Mouse (Mus musculus): ENCODE data around the gene Traip. TPM values are rescaled to one million over a fixed set of nuclear protein-coding genes. Genes with fewer than 3 reads are reported as not detected.
A peak's percentile ranks its signal among the peaks of the same experiment; 100 is the strongest.

The Traip gene
- polyA plus RNA-seq, 1 experiment from 2014 or later, result 24.5 TPM

GRCm38 (mm10) chr9:107926920-107927420, 23.0 kb upstream of the Traip start:
- Histone ChIP-seq H3K4me2 (replicated peaks; ENCODE audit: low read depth, low read length) (no peak overlapping the region), H3K9me3 (ENCODE audit: control insufficient read depth, low read length) (no peaks in the 10 kb centered on the region), H3K4me3 (ENCODE audit: low read length) (no peak overlapping the region), H3K9ac (ENCODE audit: low read depth, low read length) (no peak overlapping the region), H3K27me3 (ENCODE audit: control insufficient read depth, insufficient read depth, low read length) (no peaks in the 10 kb centered on the region), H3K27ac (ENCODE audit: low read depth, low read length) (no peak overlapping the region), H3K4me1 (ENCODE audit: control insufficient read depth, insufficient read depth, low read length) (no peaks in the 10 kb centered on the region), H3K36me3 (ENCODE audit: control insufficient read depth, insufficient read depth, low read length) (no peaks in the 10 kb centered on the region)
- 42% methylated on average over 9 of the region's 9 CpGs for WGBS
- no peak for ATAC-seq (ENCODE audit: low FRiP score, low TSS enrichment)

DNA sequence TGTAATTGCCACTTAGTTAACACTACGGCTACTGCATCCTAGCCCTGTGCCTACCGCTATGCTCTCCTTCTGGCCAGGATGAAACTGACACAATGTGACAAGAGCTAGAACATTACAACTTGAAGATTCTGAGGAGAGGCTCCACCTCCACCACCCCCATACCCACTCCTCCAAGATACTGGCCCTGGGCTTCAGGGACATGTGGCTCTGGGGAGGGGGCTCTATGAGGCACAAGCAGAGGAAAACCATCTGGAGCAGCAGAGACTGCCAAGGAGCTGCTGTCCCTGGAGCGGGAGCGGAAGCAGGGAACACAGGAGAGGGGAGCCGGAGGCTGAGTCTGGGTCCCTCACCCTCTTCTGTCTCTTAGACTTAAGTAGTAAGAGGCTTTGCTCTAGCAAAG, 22.2 kb upstream of the Traip start:
- 76% methylated on average over 5 of the region's 5 CpGs for WGBS
- no peak for ATAC-seq (ENCODE audit: low FRiP score, low TSS enrichment)
- Histone ChIP-seq H3K4me3 (ENCODE audit: low read length) (no peak overlapping the region), H3K4me1 (ENCODE audit: control insufficient read depth, insufficient read depth, low read length) (no peaks in the 10 kb centered on the region), H3K9ac (ENCODE audit: low read depth, low read length) (no peak overlapping the region), H3K36me3 (ENCODE audit: control insufficient read depth, insufficient read depth, low read length) (no peaks in the 10 kb centered on the region), H3K4me2 (replicated peaks; ENCODE audit: low read depth, low read length) (no peak overlapping the region), H3K9me3 (ENCODE audit: control insufficient read depth, low read length) (no peaks in the 10 kb centered on the region), H3K27ac (ENCODE audit: low read depth, low read length) (0 out of 2 replicates have a peak overlapping the region, but pooled peaks have one; percentile 2), H3K27me3 (ENCODE audit: control insufficient read depth, insufficient read depth, low read length) (no peaks in the 10 kb centered on the region)

DNA sequence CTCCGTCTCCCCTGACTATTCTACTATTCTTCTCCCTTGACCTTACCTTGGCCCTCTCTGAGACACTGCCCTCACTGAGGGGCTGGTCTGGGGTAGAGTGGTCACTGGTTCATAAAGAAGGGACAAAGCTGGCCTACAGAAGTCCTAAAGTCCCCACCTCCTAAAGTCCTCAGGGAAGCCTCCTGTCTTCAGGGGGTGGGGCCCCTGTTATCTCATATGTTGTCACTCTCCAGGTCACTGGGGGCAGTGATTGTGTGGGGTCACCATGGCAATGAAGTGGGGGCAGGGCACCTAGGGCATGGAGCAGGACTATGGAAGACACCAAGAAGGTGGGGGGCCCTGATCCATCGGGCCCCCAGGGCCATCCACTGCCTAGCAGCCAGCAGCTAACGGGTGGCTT, 21.8 kb upstream of the Traip start, which contains the start of gene Actl11:
Gene Actl11, plus strand, starts transcription at position 301 of the 400 bp plus-strand sequence.
- Histone ChIP-seq H3K27me3 (ENCODE audit: control insufficient read depth, insufficient read depth, low read length) (no peaks in the 10 kb centered on the region), H3K4me2 (replicated peaks; ENCODE audit: low read depth, low read length) (no peak within 1 kb of the TSS), H3K4me3 (ENCODE audit: low read length) (no peak within 1 kb of the TSS), H3K9ac (ENCODE audit: low read depth, low read length) (no peak within 1 kb of the TSS), H3K4me1 (ENCODE audit: control insufficient read depth, insufficient read depth, low read length) (no peaks in the 10 kb centered on the region), H3K36me3 (ENCODE audit: control insufficient read depth, insufficient read depth, low read length) (no peaks in the 10 kb centered on the region), H3K9me3 (ENCODE audit: control insufficient read depth, low read length) (no peaks in the 10 kb centered on the region), H3K27ac (ENCODE audit: low read depth, low read length) (0 out of 2 replicates have a peak within 1 kb of the TSS, but pooled peaks have one; percentile 2)
- no peak for ATAC-seq (ENCODE audit: low FRiP score, low TSS enrichment)
- 80% methylated on average over 3 of the region's 3 CpGs for WGBS

- H3K9ac ChIP-seq (ENCODE audit: low read depth, low read length), result no peak overlapping the region
- WGBS, result 64% methylated on average over 4 of the region's 4 CpGs
- no peak overlapping the region for H3K4me3 ChIP-seq (ENCODE audit: low read length)
- no peaks in the 10 kb centered on the region for H3K36me3 ChIP-seq (ENCODE audit: control insufficient read depth, insufficient read depth, low read length)
- H3K27ac ChIP-seq (ENCODE audit: low read depth, low read length), result no peak overlapping the region
- H3K4me1 ChIP-seq (ENCODE audit: control insufficient read depth, insufficient read depth, low read length), result peaks cover 10% of the 10 kb centered on the region; the same call in 1 of the 2 replicates
- no peak for ATAC-seq (ENCODE audit: low FRiP score, low TSS enrichment)
- no peaks in the 10 kb centered on the region for H3K9me3 ChIP-seq (ENCODE audit: control insufficient read depth, low read length)
- H3K4me2 ChIP-seq (replicated peaks; ENCODE audit: low read depth, low read length), result no peak overlapping the region
- H3K27me3 ChIP-seq (ENCODE audit: control insufficient read depth, insufficient read depth, low read length), result peaks cover 16% of the 10 kb centered on the region
Measured at GRCm38 (mm10) chr9:107932221-107932620, 17.7 kb upstream of the Traip start.

DNA sequence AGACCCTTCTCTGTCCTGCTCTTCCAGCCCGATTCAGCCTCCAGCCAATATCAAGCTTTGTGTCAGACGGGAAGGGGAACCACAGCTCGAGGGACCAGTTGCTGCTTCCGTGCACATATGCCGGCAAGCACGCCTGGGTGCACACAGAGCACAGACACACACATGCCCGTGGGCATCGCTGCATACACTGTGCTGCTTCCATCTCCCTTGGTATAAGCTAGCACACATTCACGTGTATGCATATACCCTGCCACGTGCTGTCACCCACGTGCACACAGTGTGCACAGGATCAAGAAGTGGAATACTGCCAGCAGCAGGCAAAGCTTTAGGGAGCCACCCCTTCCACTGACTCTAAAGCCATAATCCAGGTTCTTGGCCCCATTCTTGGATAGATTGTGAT, 15.8 kb upstream of the Traip start:
- no peaks in the 10 kb centered on the region for H3K36me3 ChIP-seq (ENCODE audit: control insufficient read depth, insufficient read depth, low read length)
- no peak overlapping the region for H3K9ac ChIP-seq (ENCODE audit: low read depth, low read length)
- H3K9me3 ChIP-seq (ENCODE audit: control insufficient read depth, low read length), result no peaks in the 10 kb centered on the region
- H3K4me3 ChIP-seq (ENCODE audit: low read length), result no peak overlapping the region
- H3K4me1 ChIP-seq (ENCODE audit: control insufficient read depth, insufficient read depth, low read length), result peaks cover 10% of the 10 kb centered on the region; the same call in 1 of the 2 replicates
- H3K4me2 ChIP-seq (replicated peaks; ENCODE audit: low read depth, low read length), result no peak overlapping the region
- no peak for ATAC-seq (ENCODE audit: low FRiP score, low TSS enrichment)
- 81% methylated on average over 11 of the region's 11 CpGs for WGBS
- H3K27ac ChIP-seq (ENCODE audit: low read depth, low read length), result no peak overlapping the region
- peaks cover 19% of the 10 kb centered on the region for H3K27me3 ChIP-seq (ENCODE audit: control insufficient read depth, insufficient read depth, low read length)

DNA sequence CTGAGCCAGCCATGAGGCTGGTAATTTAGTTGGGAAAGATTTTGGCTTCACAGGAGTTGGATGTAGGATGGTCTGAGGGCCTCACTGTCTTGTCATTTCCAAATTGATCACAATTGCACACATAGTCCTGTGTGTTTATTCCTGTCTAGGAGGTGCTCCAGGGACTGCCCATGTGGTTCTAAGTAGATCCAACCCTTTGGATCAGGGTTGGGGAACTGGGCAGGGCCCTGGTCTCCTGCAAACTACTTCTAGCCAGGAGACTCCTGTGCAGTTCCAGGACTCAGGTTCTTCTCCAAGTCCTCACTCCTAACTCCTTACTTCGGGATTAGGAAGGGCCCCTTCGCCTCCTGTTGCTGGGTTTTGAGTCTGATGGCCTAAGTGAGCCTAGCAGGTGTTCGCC, 14.6 kb upstream of the Traip start, which contains the start of gene Camkv:
Gene Camkv, plus strand, starts transcription at position 301 of the 400 bp plus-strand sequence.
- Histone ChIP-seq H3K9me3 (ENCODE audit: control insufficient read depth, low read length) (no peaks in the 10 kb centered on the region), H3K4me2 (replicated peaks; ENCODE audit: low read depth, low read length) (peak within 1 kb of the TSS; percentile 93), H3K36me3 (ENCODE audit: control insufficient read depth, insufficient read depth, low read length) (no peaks in the 10 kb centered on the region), H3K9ac (ENCODE audit: low read depth, low read length) (peak within 1 kb of the TSS; percentile 50), H3K27ac (ENCODE audit: low read depth, low read length) (no peak within 1 kb of the TSS), H3K27me3 (ENCODE audit: control insufficient read depth, insufficient read depth, low read length) (peaks cover 19% of the 10 kb centered on the region), H3K4me1 (ENCODE audit: control insufficient read depth, insufficient read depth, low read length) (peaks cover 10% of the 10 kb centered on the region; the same call in 1 of the 2 replicates), H3K4me3 (ENCODE audit: low read length) (peak within 1 kb of the TSS; percentile 49)
- ATAC-seq (ENCODE audit: low FRiP score, low TSS enrichment), result no peak
- WGBS, result 9% methylated on average over 3 of the region's 3 CpGs

GRCm38 (mm10) chr9:107935790-107936214, 14.1 kb upstream of the Traip start:
- Histone ChIP-seq H3K4me2 (replicated peaks; ENCODE audit: low read depth, low read length) (peak overlapping the region; percentile 93), H3K36me3 (ENCODE audit: control insufficient read depth, insufficient read depth, low read length) (no peaks in the 10 kb centered on the region), H3K4me3 (ENCODE audit: low read length) (peak overlapping the region; percentile 49), H3K27ac (ENCODE audit: low read depth, low read length) (no peak overlapping the region), H3K27me3 (ENCODE audit: control insufficient read depth, insufficient read depth, low read length) (peaks cover 19% of the 10 kb centered on the region), H3K9me3 (ENCODE audit: control insufficient read depth, low read length) (no peaks in the 10 kb centered on the region), H3K9ac (ENCODE audit: low read depth, low read length) (peak overlapping the region; percentile 50), H3K4me1 (ENCODE audit: control insufficient read depth, insufficient read depth, low read length) (peaks cover 10% of the 10 kb centered on the region; the same call in 1 of the 2 replicates)
- peak; percentile 44 for ATAC-seq (ENCODE audit: low FRiP score, low TSS enrichment)
- WGBS, result under 1% methylated on average over 38 of the region's 41 CpGs

- H3K27ac ChIP-seq (ENCODE audit: low read depth, low read length), result no peak overlapping the region
Measured at GRCm38 (mm10) chr9:107936215-107936822, 13.6 kb upstream of the Traip start.

GRCm38 (mm10) chr9:107936831-107937230, 13.1 kb upstream of the Traip start:
- Histone ChIP-seq H3K27me3 (ENCODE audit: control insufficient read depth, insufficient read depth, low read length) (peaks cover 19% of the 10 kb centered on the region), H3K36me3 (ENCODE audit: control insufficient read depth, insufficient read depth, low read length) (no peaks in the 10 kb centered on the region), H3K4me1 (ENCODE audit: control insufficient read depth, insufficient read depth, low read length) (peaks cover 10% of the 10 kb centered on the region; the same call in 1 of the 2 replicates), H3K4me2 (replicated peaks; ENCODE audit: low read depth, low read length) (peak overlapping the region; percentile 93), H3K27ac (ENCODE audit: low read depth, low read length) (no peak overlapping the region), H3K4me3 (ENCODE audit: low read length) (peak overlapping the region; percentile 49), H3K9me3 (ENCODE audit: control insufficient read depth, low read length) (no peaks in the 10 kb centered on the region), H3K9ac (ENCODE audit: low read depth, low read length) (no peak overlapping the region)
- no peak for ATAC-seq (ENCODE audit: low FRiP score, low TSS enrichment)
- WGBS, result 24% methylated on average over 3 of the region's 3 CpGs

More at GRCm38 (mm10) chr9:107936215-107936822, 13.6 kb upstream of the Traip start:
- H3K4me2 ChIP-seq (replicated peaks; ENCODE audit: low read depth, low read length), result peak overlapping the region; percentile 93
- H3K27me3 ChIP-seq (ENCODE audit: control insufficient read depth, insufficient read depth, low read length), result peaks cover 19% of the 10 kb centered on the region
- 1% methylated on average over 29 of the region's 29 CpGs for WGBS
- H3K9ac ChIP-seq (ENCODE audit: low read depth, low read length), result peak overlapping the region; percentile 50; the same call in 1 of the 2 replicates
- peaks cover 10% of the 10 kb centered on the region; the same call in 1 of the 2 replicates for H3K4me1 ChIP-seq (ENCODE audit: control insufficient read depth, insufficient read depth, low read length)
- H3K9me3 ChIP-seq (ENCODE audit: control insufficient read depth, low read length), result no peaks in the 10 kb centered on the region
- H3K4me3 ChIP-seq (ENCODE audit: low read length), result peak overlapping the region; percentile 49
- no peaks in the 10 kb centered on the region for H3K36me3 ChIP-seq (ENCODE audit: control insufficient read depth, insufficient read depth, low read length)
- ATAC-seq (ENCODE audit: low FRiP score, low TSS enrichment), result peak; percentile 45; the same call in 1 of the 2 replicates

Data from kidney, embryonic 14.5 days (tissue).